Mouse (Mus musculus) thymus, postnatal 0 days (tissue): ENCODE results near the gene Hspa1b. TPM values are rescaled to one million over a fixed set of nuclear protein-coding genes. Genes with fewer than 3 reads are reported as not detected.

Experiments
- DNase-seq: peaks from one replicate; pipeline ENCODE4 v3.0.0-alpha.2; 2015; ENCODE audit warnings: low spot score
- polyA plus RNA-seq: library from polyadenylated mRNA; unstranded; fragments of >200 nt; fragmentation: Nextera tagmentation; extraction: Ambion mirVana; gene quantifications from 2 replicates; pipeline ENCODE4 v1.2.1, GENCODE M21; 2015

The Hspa1b gene
- polyA plus RNA-seq, 1 experiment from 2014 or later: 0.83 TPM

- peak; percentile 95 for DNase-seq
These were observed 27.8 kb downstream of the Hspa1b start, which contains the start of gene Neu1 for GRCm38 (mm10) chr17:34931061-34931734. Neu1 (plus strand) TSS chr17:34931253.

GRCm38 (mm10) chr17:34928841-34929240 lies 30.2 kb downstream of the Hspa1b start:
- DNase-seq: no peak

GRCm38 (mm10) chr17:34927306-34928019 lies 31.6 kb downstream of the Hspa1b start:
- no peak for DNase-seq

GRCm38 (mm10) chr17:34924258-34924657 lies 34.8 kb downstream of the Hspa1b start:
- no peak for DNase-seq

GRCm38 (mm10) chr17:34922939-34923338 lies 36.1 kb downstream of the Hspa1b start:
- peak; percentile 38 for DNase-seq

- DNase-seq: no peak
These were observed 41.9 kb downstream of the Hspa1b start for GRCm38 (mm10) chr17:34917188-34917587.

GRCm38 (mm10) chr17:34916316-34916715 lies 42.7 kb downstream of the Hspa1b start:
- no peak for DNase-seq

GRCm38 (mm10) chr17:34915410-34915831 lies 43.6 kb downstream of the Hspa1b start:
- DNase-seq: no peak

- no peak for DNase-seq
These were observed 44.9 kb downstream of the Hspa1b start, which contains the start of gene Slc44a4 for GRCm38 (mm10) chr17:34913930-34914665. Slc44a4 (plus strand) TSS chr17:34914466.

GRCm38 (mm10) chr17:34911945-34912351 lies 47.1 kb downstream of the Hspa1b start:
- DNase-seq: peak; percentile 88

GRCm38 (mm10) chr17:34910982-34911381 lies 48.1 kb downstream of the Hspa1b start:
- DNase-seq: no peak

Other genes with a start within 250 kb of the Hspa1b start
- 0.32 and 0.49 TPM in 2 replicates for gene C4b, start 215.4 kb downstream of the Hspa1b start, polyA plus RNA-seq
- gene Cyp21a1, start 154.7 kb downstream of the Hspa1b start, polyA plus RNA-seq: not detected in 2 replicates
- 39.3 and 48.6 TPM in 2 replicates for gene Stk19, start 122.3 kb downstream of the Hspa1b start, polyA plus RNA-seq
- gene Dxo, start 122.2 kb downstream of the Hspa1b start, polyA plus RNA-seq: 48.8 and 53.3 TPM in 2 replicates
- gene Skiv2l, start 109.0 kb downstream of the Hspa1b start, polyA plus RNA-seq: 49.7 and 50.1 TPM in 2 replicates
- gene Nelfe, start 108.8 kb downstream of the Hspa1b start, polyA plus RNA-seq: 82.4 and 88.6 TPM in 2 replicates
- 5.2 and 6.2 TPM in 2 replicates for gene Cfb, start 96.7 kb downstream of the Hspa1b start, polyA plus RNA-seq
- gene Zbtb12, start 79.8 kb downstream of the Hspa1b start, polyA plus RNA-seq: 1.6 and 1.7 TPM in 2 replicates
- gene Gm20547, start 77.2 kb downstream of the Hspa1b start, polyA plus RNA-seq: not detected in 2 replicates
- gene C2, start 61.0 kb downstream of the Hspa1b start, polyA plus RNA-seq: 7.6 TPM in 2 replicates
- 38.6 and 47.9 TPM in 2 replicates for gene Ehmt2, start 60.8 kb downstream of the Hspa1b start, polyA plus RNA-seq
- gene Slc44a4, start 44.8 kb downstream of the Hspa1b start, polyA plus RNA-seq: 0.57 and 0.81 TPM in 2 replicates
- gene Neu1, start 28.0 kb downstream of the Hspa1b start, polyA plus RNA-seq: 25.7 and 28.2 TPM in 2 replicates
- not detected in 2 replicates for gene Gm20481, start 10.7 kb upstream of the Hspa1b start, polyA plus RNA-seq
- 6.8 and 7.6 TPM in 2 replicates for gene Hspa1a, start 12.9 kb upstream of the Hspa1b start, polyA plus RNA-seq
- gene Hspa1l, start 13.5 kb upstream of the Hspa1b start, polyA plus RNA-seq: 0.09 and 0.27 TPM in 2 replicates
- 179 and 197 TPM in 2 replicates for gene Lsm2, start 22.6 kb upstream of the Hspa1b start, polyA plus RNA-seq
- gene Vars, start 41.7 kb upstream of the Hspa1b start, polyA plus RNA-seq: 125 and 138 TPM in 2 replicates
- gene Vwa7, start 57.3 kb upstream of the Hspa1b start, polyA plus RNA-seq: 0.26 and 0.36 TPM in 2 replicates
- 18.2 and 22.5 TPM in 2 replicates for gene Sapcd1, start 68.8 kb upstream of the Hspa1b start, polyA plus RNA-seq
- gene Msh5, start 87.5 kb upstream of the Hspa1b start, polyA plus RNA-seq: 8.9 and 13.5 TPM in 2 replicates
- 501 and 524 TPM in 2 replicates for gene Clic1, start 90.7 kb upstream of the Hspa1b start, polyA plus RNA-seq
- 51.6 and 57.5 TPM in 2 replicates for gene Ddah2, start 99.8 kb upstream of the Hspa1b start, polyA plus RNA-seq
- 0.27 and 0.57 TPM in 2 replicates for gene Ly6g6c, start 106.2 kb upstream of the Hspa1b start, polyA plus RNA-seq
- 0.06 and 0.08 TPM in 2 replicates for gene Mpig6b, start 106.9 kb upstream of the Hspa1b start, polyA plus RNA-seq
- gene Ly6g6e, start 117.7 kb upstream of the Hspa1b start, polyA plus RNA-seq: 0.89 and 1.0 TPM in 2 replicates
- gene Ly6g6d, start 118.8 kb upstream of the Hspa1b start, polyA plus RNA-seq: 0.55 and 0.60 TPM in 2 replicates
- 0.12 TPM in 1 of 2 replicates, not detected in the other for gene Ly6g6f, start 126.4 kb upstream of the Hspa1b start, polyA plus RNA-seq
- gene Abhd16a, start 130.0 kb upstream of the Hspa1b start, polyA plus RNA-seq: 85.3 and 90.6 TPM in 2 replicates
- gene Ly6g5c, start 149.0 kb upstream of the Hspa1b start, polyA plus RNA-seq: 0.37 TPM in 1 of 2 replicates, not detected in the other
- 3.7 and 4.0 TPM in 2 replicates for gene Ly6g5b, start 156.2 kb upstream of the Hspa1b start, polyA plus RNA-seq
- 26.9 and 31.2 TPM in 2 replicates for gene Gpank1, start 162.2 kb upstream of the Hspa1b start, polyA plus RNA-seq
- gene Csnk2b, start 162.8 kb upstream of the Hspa1b start, polyA plus RNA-seq: 348 and 353 TPM in 2 replicates
- 11.2 and 14.7 TPM in 2 replicates for gene D17H6S53E, start 167.1 kb upstream of the Hspa1b start, polyA plus RNA-seq
- gene Apom, start 172.8 kb upstream of the Hspa1b start, polyA plus RNA-seq: 0.18 and 0.21 TPM in 2 replicates
- gene Bag6, start 175.9 kb upstream of the Hspa1b start, polyA plus RNA-seq: 42.3 and 48.0 TPM in 2 replicates
- 81.3 and 113 TPM in 2 replicates for gene Prrc2a, start 205.7 kb upstream of the Hspa1b start, polyA plus RNA-seq
- gene Aif1, start 216.8 kb upstream of the Hspa1b start, polyA plus RNA-seq: 45.2 and 47.2 TPM in 2 replicates
- 35.3 and 41.8 TPM in 2 replicates for gene Lst1, start 229.2 kb upstream of the Hspa1b start, polyA plus RNA-seq
- 144 and 167 TPM in 2 replicates for gene Ltb, start 235.2 kb upstream of the Hspa1b start, polyA plus RNA-seq
- gene Tnf, start 242.8 kb upstream of the Hspa1b start, polyA plus RNA-seq: 4.2 and 5.7 TPM in 2 replicates
- gene Lta, start 246.1 kb upstream of the Hspa1b start, polyA plus RNA-seq: 4.4 and 4.7 TPM in 2 replicates